Mouse (Mus musculus): Measurements from ENCODE around the gene Abtb1.
A peak's percentile ranks its signal among the peaks of the same experiment; 100 is the strongest.

Gene Abtb1

GRCm38 (mm10) chr6:88841781-88842689, at the start of gene Abtb1:
Abtb1 (minus strand) TSS chr6:88841984.
- peak; percentile 99 for DNase-seq

GRCm38 (mm10) chr6:88890832-88891231, 49.0 kb upstream of the Abtb1 start:
- DNase-seq, result no peak

- no peak for DNase-seq
These were observed 47.7 kb upstream of the Abtb1 start for GRCm38 (mm10) chr6:88889410-88890042.

- no peak for DNase-seq
These were observed 44.7 kb upstream of the Abtb1 start for GRCm38 (mm10) chr6:88886417-88886967.

GRCm38 (mm10) chr6:88885644-88886416, 44.0 kb upstream of the Abtb1 start:
- DNase-seq, result no peak

- DNase-seq, result no peak
These were observed 42.9 kb upstream of the Abtb1 start for GRCm38 (mm10) chr6:88884690-88885089.

GRCm38 (mm10) chr6:88884195-88884594, 42.4 kb upstream of the Abtb1 start:
- DNase-seq, result no peak

GRCm38 (mm10) chr6:88881334-88881733, 39.5 kb upstream of the Abtb1 start:
- DNase-seq, result no peak

GRCm38 (mm10) chr6:88879471-88879870, 37.7 kb upstream of the Abtb1 start:
- no peak for DNase-seq

GRCm38 (mm10) chr6:88874868-88875508, 33.2 kb upstream of the Abtb1 start, which contains the start of gene Podxl2:
Podxl2 (minus strand) TSS chr6:88875044.
- DNase-seq, result peak; percentile 89

- DNase-seq, result peak; percentile 71
These were observed 32.4 kb upstream of the Abtb1 start for GRCm38 (mm10) chr6:88873965-88874867.

GRCm38 (mm10) chr6:88872811-88873210, 31.0 kb upstream of the Abtb1 start:
- DNase-seq, result peak; percentile 54

GRCm38 (mm10) chr6:88871546-88871945, 29.8 kb upstream of the Abtb1 start:
- DNase-seq, result peak; percentile 71

- DNase-seq, result peak; percentile 62
These were observed 28.8 kb upstream of the Abtb1 start for GRCm38 (mm10) chr6:88870594-88870993.

- DNase-seq, result no peak
These were observed 27.7 kb upstream of the Abtb1 start for GRCm38 (mm10) chr6:88869459-88869858.

- no peak for DNase-seq
These were observed 23.9 kb upstream of the Abtb1 start for GRCm38 (mm10) chr6:88865704-88866103.

GRCm38 (mm10) chr6:88860914-88861313, 19.1 kb upstream of the Abtb1 start:
- peak; percentile 54 for DNase-seq

GRCm38 (mm10) chr6:88858341-88858740, 16.6 kb upstream of the Abtb1 start:
- DNase-seq, result peak; percentile 44

GRCm38 (mm10) chr6:88857830-88858229, 16.0 kb upstream of the Abtb1 start:
- DNase-seq, result peak; percentile 52

GRCm38 (mm10) chr6:88857249-88857648, 15.5 kb upstream of the Abtb1 start:
- DNase-seq, result peak; percentile 85

- DNase-seq, result peak; percentile 77
These were observed 13.9 kb upstream of the Abtb1 start for GRCm38 (mm10) chr6:88855636-88856035.

All from cerebellum, adult 9-11 months (tissue).